Mouse (Mus musculus) cortical plate, adult 2 months (tissue): Measurements from ENCODE around the gene Ankrd34b. TPM values are rescaled to one million over a fixed set of nuclear protein-coding genes. Genes with fewer than 3 reads are reported as not detected.

Source experiments
- H3K27ac ChIP-seq: fragments of 200-500 bp; 2 replicates; pipeline ENCODE4 v1.5.1; 2012; ENCODE audit warnings: low read length, control low read depth, inconsistent platforms; ENCODE audit not compliant: insufficient read depth
- H3K4me1 ChIP-seq: fragments of 200-500 bp; 2 replicates; pipeline ENCODE4 v1.6.1; 2011; ENCODE audit warnings: low read length; ENCODE audit not compliant: control insufficient read depth, insufficient read depth
- H3K4me3 ChIP-seq: fragments of 200-500 bp; 2 replicates; pipeline ENCODE4 v1.5.1; 2011; ENCODE audit warnings: mild to moderate bottlenecking, low read length, control low read depth; ENCODE audit not compliant: insufficient read depth
- CTCF ChIP-seq: fragments of 200-500 bp; IDR thresholded peaks from 2 replicates; pipeline ENCODE4 v1.5.1; 2011; ENCODE audit warnings: mild to moderate bottlenecking, control low read depth, low read length; ENCODE audit not compliant: insufficient read depth; ENCODE audit errors: extremely low read depth
- POLR2A ChIP-seq: fragments of 200-500 bp; IDR thresholded peaks from 2 replicates; pipeline ENCODE4 v1.6.1; 2011; ENCODE audit warnings: mild to moderate bottlenecking, low read length, control low read depth; ENCODE audit not compliant: insufficient read depth; ENCODE audit errors: extremely low read depth
- polyA plus RNA-seq: library from polyadenylated mRNA; depleted of rRNA; stranded (reverse); fragments of >200 nt; gene quantifications from 2 replicates; pipeline ENCODE4 v1.2.3, GENCODE M21; 2012

The Ankrd34b gene
- polyA plus RNA-seq, 1 experiment: 7.8 TPM

- Histone ChIP-seq H3K4me3 (peak overlapping the region; percentile 59), H3K27ac (no peak overlapping the region), H3K4me1 (no peaks in the 10 kb centered on the region)
- TF ChIP-seq CTCF: no peak
- TF ChIP-seq POLR2A: no peak
These were observed 777 bp downstream of the Ankrd34b start for GRCm38 (mm10) chr13:92426294-92427051.

DNA sequence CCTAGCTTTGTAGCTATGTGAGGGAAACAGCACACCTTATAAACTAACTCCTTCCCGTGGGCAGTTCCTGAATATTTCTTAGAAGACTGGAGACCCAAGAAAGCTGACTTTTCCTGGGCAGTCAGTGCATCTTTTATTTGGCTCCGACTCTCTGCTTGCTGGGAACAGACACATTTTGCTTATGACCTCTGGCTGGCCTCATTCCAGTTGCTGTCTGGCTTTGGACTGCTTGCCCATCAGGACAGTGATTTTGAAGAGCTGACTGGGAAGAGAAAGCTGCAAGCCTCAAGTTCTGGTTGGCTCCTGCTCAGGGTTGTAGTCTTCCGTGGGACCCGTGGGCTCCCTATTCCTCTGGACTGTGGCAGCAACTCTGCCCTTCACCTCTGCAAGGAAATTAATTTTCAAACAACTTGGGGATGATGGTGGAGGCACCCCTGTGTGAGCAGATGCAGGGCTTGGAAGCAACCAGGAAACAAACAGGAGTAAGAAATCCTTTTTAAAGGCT, 1.7 kb downstream of the Ankrd34b start:
- no peak for TF ChIP-seq POLR2A
- no peak for TF ChIP-seq CTCF
- Histone ChIP-seq H3K27ac (no peak overlapping the region), H3K4me1 (no peaks in the 10 kb centered on the region), H3K4me3 (peak overlapping the region; percentile 59)

DNA sequence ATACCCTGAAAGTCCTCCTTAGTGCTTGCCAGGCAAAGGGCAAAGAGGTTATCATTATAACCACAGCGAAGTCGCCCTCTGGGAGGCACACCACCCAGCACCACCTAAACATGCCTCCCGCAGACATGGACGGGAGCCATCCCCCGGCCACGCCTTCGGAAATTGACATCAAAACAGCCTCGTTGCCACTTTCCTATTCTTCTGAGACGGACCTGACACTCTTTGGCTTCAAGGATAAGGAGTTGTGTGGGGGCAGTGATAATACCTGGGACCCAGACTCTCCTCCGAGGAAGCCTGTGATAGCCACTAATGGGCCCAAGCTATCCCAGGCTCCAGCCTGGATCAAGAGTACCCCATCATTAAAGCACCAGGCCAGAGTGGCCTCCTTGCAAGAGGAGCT, 13.0 kb downstream of the Ankrd34b start:
- Histone ChIP-seq H3K4me1 (no peaks in the 10 kb centered on the region), H3K27ac (no peak overlapping the region), H3K4me3 (no peak overlapping the region)
- TF ChIP-seq POLR2A (no peak), CTCF (no peak)

DNA sequence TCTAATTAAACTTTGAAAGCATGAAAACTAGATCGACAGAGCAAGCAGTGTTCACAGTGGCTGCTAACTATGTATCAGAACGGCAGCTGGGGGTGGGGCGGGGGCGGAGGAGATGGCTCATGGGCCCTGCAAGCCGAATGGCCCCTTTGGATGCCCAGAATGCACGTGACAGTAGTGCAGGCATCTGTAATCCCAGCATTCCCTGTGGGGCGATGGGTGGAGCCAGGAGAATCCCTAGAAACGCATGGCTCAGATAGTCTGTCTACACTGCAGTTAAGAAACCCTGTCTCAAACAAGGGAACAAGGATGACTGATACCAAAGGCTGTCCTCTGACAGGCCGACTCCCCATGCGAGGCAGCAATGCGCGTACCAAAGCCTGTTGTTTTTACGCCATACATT, 14.6 kb downstream of the Ankrd34b start:
- Histone ChIP-seq H3K27ac (no peak overlapping the region), H3K4me3 (no peak overlapping the region), H3K4me1 (no peaks in the 10 kb centered on the region)
- TF ChIP-seq POLR2A (no peak), CTCF (no peak)

DNA sequence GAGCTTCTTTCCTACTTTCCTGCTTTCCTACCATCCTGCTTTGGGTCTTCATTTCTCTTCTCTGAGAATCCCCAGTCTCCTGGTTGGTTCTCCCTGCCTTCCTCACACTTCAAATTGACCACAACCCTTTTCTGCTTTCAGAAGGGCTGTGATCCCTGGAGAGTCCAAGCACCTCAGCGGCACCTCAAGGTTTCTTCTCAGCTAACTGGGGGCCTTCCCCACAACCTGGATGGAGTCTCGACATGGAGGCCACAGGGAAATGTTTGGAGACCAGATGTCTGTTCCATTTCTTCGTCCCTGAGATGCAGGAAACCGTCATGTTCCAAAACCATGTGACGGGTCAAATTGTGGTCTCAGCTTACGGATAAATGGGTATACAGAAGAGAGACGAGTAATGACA, 21.2 kb downstream of the Ankrd34b start:
- TF ChIP-seq CTCF (no peak), POLR2A (no peak)

GRCm38 (mm10) chr13:92464698-92465097, 39.0 kb downstream of the Ankrd34b start:
- TF ChIP-seq POLR2A: no peak
- no peak for TF ChIP-seq CTCF
- Histone ChIP-seq H3K27ac (no peak overlapping the region), H3K4me1 (no peaks in the 10 kb centered on the region), H3K4me3 (no peak overlapping the region)

More for the DNA sequence above, 21.2 kb downstream of the Ankrd34b start:
- Histone ChIP-seq H3K4me1 (no peaks in the 10 kb centered on the region), H3K4me3 (no peak overlapping the region), H3K27ac (no peak overlapping the region)

DNA sequence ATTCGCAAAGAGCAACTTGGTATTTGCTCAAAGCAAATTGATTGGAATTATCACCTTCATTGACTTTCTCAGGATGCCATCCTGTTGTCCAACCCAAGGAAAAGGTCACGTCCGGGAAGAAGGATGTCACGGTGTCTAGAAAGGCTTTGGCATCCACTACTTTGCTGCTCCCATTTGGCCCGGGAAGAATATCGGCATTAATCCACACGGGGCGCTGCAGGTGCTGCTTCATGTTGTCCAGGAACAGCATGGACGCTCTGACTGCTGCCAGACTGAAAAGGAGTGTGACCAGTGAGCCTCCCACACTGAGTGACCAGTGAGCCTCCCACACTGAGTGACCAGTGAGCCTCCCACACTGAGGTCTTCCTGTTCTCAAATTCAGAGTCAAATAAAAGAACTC, 42.2 kb downstream of the Ankrd34b start:
- no peak overlapping the region for H3K27ac ChIP-seq
- no peaks in the 10 kb centered on the region for H3K4me1 ChIP-seq
- H3K4me3 ChIP-seq: no peak overlapping the region
- TF ChIP-seq CTCF (no peak), POLR2A (no peak)

- no peak overlapping the region for H3K4me3 ChIP-seq
- TF ChIP-seq CTCF: no peak
These were observed 43.7 kb downstream of the Ankrd34b start for GRCm38 (mm10) chr13:92469381-92469780.

DNA sequence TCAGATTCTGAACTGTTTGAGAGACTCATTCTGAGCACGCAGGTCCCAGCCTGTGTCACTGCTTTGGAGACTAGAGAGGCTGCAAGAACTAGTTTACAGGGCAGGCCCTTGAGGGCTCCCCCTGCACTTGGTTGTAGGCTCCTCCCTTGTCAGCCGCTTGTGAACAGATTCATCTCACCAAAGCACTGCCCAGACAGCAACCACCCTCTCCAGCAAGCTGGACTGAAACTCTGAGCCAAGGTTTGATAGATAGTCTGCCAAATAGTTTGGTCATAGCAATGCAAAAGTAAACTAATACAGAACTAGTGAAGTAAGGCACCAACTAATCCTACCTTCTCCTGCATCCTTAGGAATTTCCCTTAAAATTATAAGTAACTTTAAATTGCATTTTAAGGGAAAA, 44.5 kb downstream of the Ankrd34b start:
- Histone ChIP-seq H3K4me3 (no peak overlapping the region), H3K4me1 (no peaks in the 10 kb centered on the region), H3K27ac (no peak overlapping the region)
- TF ChIP-seq CTCF (no peak), POLR2A (no peak)

More at GRCm38 (mm10) chr13:92469381-92469780, 43.7 kb downstream of the Ankrd34b start:
- Histone ChIP-seq H3K27ac (no peak overlapping the region), H3K4me1 (no peaks in the 10 kb centered on the region)

DNA sequence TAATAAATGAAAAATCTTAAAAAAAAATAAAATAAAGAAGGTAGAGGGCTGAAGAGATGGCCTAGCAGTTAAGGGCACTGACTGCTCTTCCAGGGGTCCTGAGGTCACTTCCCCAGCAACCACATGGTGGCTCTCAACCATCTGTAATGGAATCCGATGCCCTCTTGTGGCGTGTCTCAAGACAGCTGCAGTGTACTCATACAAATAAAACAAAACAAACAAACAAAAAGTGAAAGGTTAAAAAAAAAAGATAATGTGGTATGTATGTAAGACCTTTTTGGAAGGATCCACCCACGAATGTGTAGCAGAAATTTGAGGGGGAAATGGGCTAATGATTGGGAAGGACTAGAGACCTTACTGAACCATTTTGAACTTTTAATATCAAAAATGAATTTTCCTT, 57.7 kb downstream of the Ankrd34b start:
- no peak overlapping the region for H3K27ac ChIP-seq
- TF ChIP-seq POLR2A (no peak), CTCF (peak; percentile 48)
- H3K4me1 ChIP-seq: no peaks in the 10 kb centered on the region
- peak overlapping the region; percentile 36 for H3K4me3 ChIP-seq
